Mouse (Mus musculus): ENCODE results near the gene Gm42417.

Gm42417 gene

GRCm38 (mm10) chr1:36539186-36539585 lies at the start of gene Gm42417:
TSS of gene Gm42417 (minus strand) at chr1:36539429.
- no peak for DNase-seq

GRCm38 (mm10) chr1:36587860-36588259 lies 48.6 kb upstream of the Gm42417 start:
- no peak for DNase-seq

- DNase-seq = no peak
These were observed 47.1 kb upstream of the Gm42417 start for GRCm38 (mm10) chr1:36586288-36586687.

- DNase-seq = no peak
These were observed 44.3 kb upstream of the Gm42417 start for GRCm38 (mm10) chr1:36583408-36584116.

- DNase-seq = no peak
These were observed 43.0 kb upstream of the Gm42417 start for GRCm38 (mm10) chr1:36582211-36582610.

GRCm38 (mm10) chr1:36581260-36581659 lies 42.0 kb upstream of the Gm42417 start:
- no peak for DNase-seq

- DNase-seq = peak; percentile 22 to 25
These were observed 41.4 kb upstream of the Gm42417 start for GRCm38 (mm10) chr1:36580384-36581207.

- DNase-seq = peak; percentile 65 to 83
These were observed 40.8 kb upstream of the Gm42417 start for GRCm38 (mm10) chr1:36579974-36580383.

GRCm38 (mm10) chr1:36576991-36577675 lies 37.9 kb upstream of the Gm42417 start:
- no peak for DNase-seq

GRCm38 (mm10) chr1:36575347-36575746 lies 36.1 kb upstream of the Gm42417 start:
- DNase-seq = no peak

- no peak for DNase-seq
These were observed 35.1 kb upstream of the Gm42417 start for GRCm38 (mm10) chr1:36574196-36574955.

- no peak for DNase-seq
These were observed 34.3 kb upstream of the Gm42417 start for GRCm38 (mm10) chr1:36573524-36573923.

GRCm38 (mm10) chr1:36572709-36573108 lies 33.5 kb upstream of the Gm42417 start:
- no peak for DNase-seq

GRCm38 (mm10) chr1:36572140-36572700 lies 33.0 kb upstream of the Gm42417 start:
- DNase-seq = no peak

- no peak for DNase-seq
These were observed 32.4 kb upstream of the Gm42417 start for GRCm38 (mm10) chr1:36571627-36572026.

- DNase-seq = no peak
These were observed 31.1 kb upstream of the Gm42417 start for GRCm38 (mm10) chr1:36570320-36570719.

- no peak for DNase-seq
These were observed 30.6 kb upstream of the Gm42417 start for GRCm38 (mm10) chr1:36569694-36570276.

- DNase-seq = no peak
These were observed 29.5 kb upstream of the Gm42417 start for GRCm38 (mm10) chr1:36568776-36569175.

- DNase-seq = no peak
These were observed 28.8 kb upstream of the Gm42417 start for GRCm38 (mm10) chr1:36567818-36568603.

- DNase-seq = no peak
These were observed 27.2 kb upstream of the Gm42417 start for GRCm38 (mm10) chr1:36566425-36566824.

GRCm38 (mm10) chr1:36564101-36564500 lies 24.9 kb upstream of the Gm42417 start:
- DNase-seq = no peak

Data from thymus, postnatal 36 days (tissue).